Mouse (Mus musculus) kidney, postnatal 10 days (tissue): ENCODE data around the gene 1810010D01Rik.

Experiments
- DNase-seq: peaks from one replicate; pipeline ENCODE4 v3.0.0; 2021; ENCODE audit warnings: mixed read lengths

Gene 1810010D01Rik

GRCm38 (mm10) chr7:145211680-145212659 lies 4.1 kb upstream of the 1810010D01Rik start:
- DNase-seq: peak; percentile 54

- no peak for DNase-seq
Observed at GRCm38 (mm10) chr7:145210477-145211070, 2.7 kb upstream of the 1810010D01Rik start.

GRCm38 (mm10) chr7:145206801-145207200 lies 1.1 kb downstream of the 1810010D01Rik start:
- no peak for DNase-seq

- peak; percentile 84 for DNase-seq
Observed at GRCm38 (mm10) chr7:145206056-145206610, 1.8 kb downstream of the 1810010D01Rik start.

GRCm38 (mm10) chr7:145205363-145205902 lies 2.5 kb downstream of the 1810010D01Rik start:
- no peak for DNase-seq

GRCm38 (mm10) chr7:145199711-145200110 lies 8.2 kb downstream of the 1810010D01Rik start:
- DNase-seq: no peak

GRCm38 (mm10) chr7:145198223-145198714 lies 9.7 kb downstream of the 1810010D01Rik start:
- no peak for DNase-seq

- DNase-seq: no peak
Observed at GRCm38 (mm10) chr7:145197711-145198110, 10.2 kb downstream of the 1810010D01Rik start.

GRCm38 (mm10) chr7:145197042-145197441 lies 10.9 kb downstream of the 1810010D01Rik start:
- DNase-seq: no peak

GRCm38 (mm10) chr7:145196340-145196739 lies 11.6 kb downstream of the 1810010D01Rik start:
- no peak for DNase-seq

- DNase-seq: no peak
Observed at GRCm38 (mm10) chr7:145195186-145195927, 12.6 kb downstream of the 1810010D01Rik start.

GRCm38 (mm10) chr7:145194455-145195161 lies 13.3 kb downstream of the 1810010D01Rik start:
- peak; percentile 79 for DNase-seq

- DNase-seq: no peak
Observed at GRCm38 (mm10) chr7:145192836-145193235, 15.1 kb downstream of the 1810010D01Rik start.

- DNase-seq: no peak
Observed at GRCm38 (mm10) chr7:145190520-145190919, 17.4 kb downstream of the 1810010D01Rik start.

- no peak for DNase-seq
Observed at GRCm38 (mm10) chr7:145189342-145189741, 18.6 kb downstream of the 1810010D01Rik start.

GRCm38 (mm10) chr7:145187802-145188201 lies 20.1 kb downstream of the 1810010D01Rik start:
- DNase-seq: no peak

- no peak for DNase-seq
Observed at GRCm38 (mm10) chr7:145182388-145182787, 25.5 kb downstream of the 1810010D01Rik start.

- no peak for DNase-seq
Observed at GRCm38 (mm10) chr7:145181376-145182034, 26.4 kb downstream of the 1810010D01Rik start.

GRCm38 (mm10) chr7:145179691-145180091 lies 28.2 kb downstream of the 1810010D01Rik start:
- DNase-seq: no peak

- DNase-seq: no peak
Observed at GRCm38 (mm10) chr7:145176750-145177589, 30.9 kb downstream of the 1810010D01Rik start.
